Mouse (Mus musculus) yolk sac, embryonic 10.5 days (tissue): ENCODE measurements at regions not wholly inside any gene's neighbourhood (a gene's known extent, or its start where the extent isn't known, plus 50 kb on each side); places are given as distances from the start of the nearest gene placed in this dataset.
A peak's percentile ranks its signal among the peaks of the same experiment; 100 is the strongest.

ENCODE experiments used
- DNase-seq: peaks from one replicate; pipeline ENCODE4 v3.0.0-alpha.2; 2017; ENCODE audit warnings: low spot score

DNA sequence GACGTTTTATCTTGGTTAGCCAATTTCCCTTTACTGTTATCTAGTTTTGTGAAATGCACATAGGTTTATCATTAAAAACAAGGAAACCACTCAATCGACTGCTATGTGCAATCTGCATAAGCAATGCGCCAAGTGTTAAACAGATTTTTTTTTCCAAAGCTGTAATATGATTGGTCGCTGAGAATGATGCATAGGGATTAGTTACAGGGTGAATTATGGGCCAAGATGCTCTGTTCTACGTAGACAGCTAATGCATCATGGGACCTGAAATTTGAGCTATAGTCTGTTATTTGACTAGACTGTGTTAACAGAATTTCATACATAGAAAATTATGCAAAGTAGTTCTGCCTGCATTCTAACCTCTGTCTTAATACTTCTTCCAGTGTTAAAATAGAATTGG is 284.0 kb downstream of the Basp1 start:
- DNase-seq: no peak

DNA sequence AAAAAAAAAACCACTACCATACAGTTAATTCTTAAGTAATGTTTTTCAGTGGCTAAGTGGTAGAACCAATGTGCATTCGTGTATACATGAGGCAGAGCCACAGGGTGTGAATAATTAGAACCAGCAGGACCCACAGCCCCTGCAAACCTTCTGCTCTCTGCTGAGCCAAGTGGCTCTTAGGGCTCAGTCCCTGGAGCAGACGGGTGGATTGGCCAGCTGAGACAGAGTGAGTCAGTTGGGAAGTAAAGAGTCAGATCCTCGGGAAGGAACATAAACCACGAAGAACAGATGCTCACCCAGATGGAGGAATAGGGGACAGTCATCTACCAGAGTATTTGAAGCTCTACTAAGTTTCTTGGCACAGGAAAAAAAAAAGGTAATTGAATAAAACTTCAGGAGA is 293.1 kb downstream of the Basp1 start:
- DNase-seq: no peak

GRCm38 (mm10) chr15:25117980-25118379 is 295.6 kb downstream of the Basp1 start:
- peak; percentile 26 for DNase-seq

DNA sequence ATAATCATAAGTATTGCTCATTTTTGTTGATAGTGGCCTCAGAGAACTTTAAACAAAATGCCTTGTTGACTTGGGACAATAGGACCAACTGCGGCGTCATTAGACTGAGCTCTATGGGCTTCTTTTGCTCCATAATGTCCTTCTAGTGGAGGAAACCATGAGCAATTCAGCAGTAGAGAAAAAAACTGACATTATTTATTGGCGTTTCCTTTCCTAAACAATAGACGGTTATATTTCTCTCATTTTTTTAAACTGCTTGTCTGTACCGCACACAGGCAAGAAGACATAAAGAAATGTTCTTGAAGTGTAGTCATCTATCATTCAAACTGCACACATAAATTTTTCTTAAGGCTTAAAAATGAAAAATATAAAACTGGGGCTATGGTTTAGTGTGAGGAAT is 310.8 kb downstream of the Basp1 start:
- DNase-seq: no peak

DNA sequence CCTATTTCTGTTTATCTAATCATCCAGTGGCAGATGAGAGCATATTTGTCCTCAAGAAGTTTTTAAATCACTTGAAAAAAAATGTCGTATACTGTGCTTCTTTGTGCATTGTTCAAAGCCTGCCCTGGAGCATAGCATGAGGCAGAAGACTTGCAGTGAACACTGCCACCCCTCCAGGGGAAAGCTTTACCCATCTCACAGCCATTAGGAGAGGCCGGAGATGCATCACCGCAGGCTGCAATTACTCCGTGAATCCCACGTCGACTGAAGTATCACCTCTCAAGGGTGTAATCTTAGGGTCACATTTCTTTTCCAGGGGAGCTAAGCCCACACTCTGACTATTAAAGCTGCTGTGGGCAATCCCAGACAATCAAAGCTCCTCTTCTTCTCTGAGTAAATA is 319.8 kb downstream of the Basp1 start:
- no peak for DNase-seq

- no peak for DNase-seq
Observed at GRCm38 (mm10) chr15:25069701-25070100, 343.9 kb downstream of the Basp1 start.

DNA sequence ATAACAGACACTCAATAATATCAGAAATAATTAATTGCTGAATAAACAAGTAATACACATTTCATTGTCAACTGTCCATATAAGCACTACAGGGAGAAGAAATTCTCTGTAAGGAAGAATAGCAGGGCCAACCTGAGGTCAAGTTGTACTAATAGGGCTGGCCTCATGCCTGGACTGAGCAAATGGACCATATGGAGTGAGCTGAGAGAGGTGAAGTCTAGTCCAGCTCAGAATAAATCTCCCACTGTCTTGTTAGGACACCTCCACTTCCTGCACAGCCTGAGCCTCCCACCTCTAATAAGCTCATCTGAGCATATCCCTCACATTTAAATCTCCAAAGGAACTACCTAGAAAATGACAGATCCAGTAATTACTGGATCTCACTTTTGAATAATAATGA is 354.2 kb downstream of the Basp1 start:
- DNase-seq: no peak

DNA sequence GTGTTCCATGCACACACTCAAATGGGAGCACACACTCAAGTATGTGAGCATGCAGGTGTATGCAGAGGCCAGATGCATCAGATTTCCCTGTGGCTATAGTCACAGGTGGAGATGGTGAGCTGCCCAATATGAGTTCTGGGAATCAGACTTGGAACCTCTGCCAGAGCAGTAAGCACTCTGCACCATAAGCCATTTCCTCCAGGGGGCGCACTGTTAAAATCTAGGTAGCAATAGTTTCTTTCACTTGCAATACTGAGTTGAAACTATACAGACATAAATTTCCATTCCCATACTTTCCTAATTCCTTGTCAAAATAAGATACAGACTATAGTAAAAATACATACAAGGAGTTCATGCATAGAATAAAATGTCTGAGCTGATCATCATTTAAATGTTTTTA is 365.7 kb downstream of the Basp1 start:
- peak; percentile 21 for DNase-seq

- DNase-seq: no peak
Observed at GRCm38 (mm10) chr15:25046514-25047138, 366.9 kb downstream of the Basp1 start.

DNA sequence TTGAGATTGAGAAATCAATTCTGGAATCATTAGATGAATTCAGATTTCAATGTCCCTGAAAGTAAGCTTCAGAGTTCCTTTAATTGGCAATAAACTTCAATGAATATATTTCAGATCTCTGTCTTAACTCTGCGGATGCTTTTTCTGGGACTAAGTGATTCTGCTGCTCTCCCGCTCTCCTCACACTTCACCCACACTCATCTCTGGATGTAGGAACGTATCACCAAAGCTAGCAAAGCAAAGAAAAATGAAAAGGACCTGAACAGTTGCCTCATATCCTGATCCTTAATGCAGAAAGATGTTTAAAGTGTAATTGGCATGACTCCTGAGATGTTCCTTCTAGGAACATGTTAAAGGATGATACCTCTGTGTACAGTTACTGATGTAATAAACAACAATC is 377.3 kb downstream of the Basp1 start:
- DNase-seq: no peak

- DNase-seq: no peak
Observed at GRCm38 (mm10) chr15:25027865-25028264, 385.7 kb downstream of the Basp1 start.

GRCm38 (mm10) chr15:25026786-25027461 is 386.6 kb downstream of the Basp1 start:
- DNase-seq: no peak

GRCm38 (mm10) chr15:25026351-25026750 is 387.2 kb downstream of the Basp1 start:
- no peak for DNase-seq

GRCm38 (mm10) chr15:25020916-25021315 is 392.6 kb downstream of the Basp1 start:
- no peak for DNase-seq

DNA sequence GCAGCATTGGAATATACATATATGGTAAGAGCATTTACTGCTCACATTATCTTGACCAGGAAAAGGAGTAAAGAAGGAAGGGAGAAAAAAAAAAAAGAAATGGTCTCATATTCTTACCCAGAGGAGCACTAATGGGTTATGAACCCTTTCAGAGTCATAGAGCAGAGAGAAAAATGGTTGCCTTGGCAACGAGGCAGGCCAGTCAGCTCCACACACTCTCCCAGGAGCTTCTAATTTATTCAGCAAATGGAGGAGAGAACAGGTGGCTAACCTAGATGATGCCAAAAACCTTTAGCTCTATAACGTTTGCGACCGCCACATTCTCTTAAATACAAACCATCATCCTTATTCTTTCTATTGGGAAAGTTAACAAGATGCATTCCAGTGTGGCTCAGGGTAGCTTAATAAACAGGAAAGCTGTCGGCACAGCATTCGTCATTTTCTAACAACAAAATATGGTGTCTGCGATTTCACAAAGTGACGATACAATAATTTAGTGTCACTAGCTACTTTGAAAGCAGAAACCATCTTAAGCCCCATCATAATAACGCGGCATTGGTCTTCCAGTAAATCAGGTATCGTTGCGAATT is 394.1 kb downstream of the Basp1 start:
- DNase-seq: no peak

GRCm38 (mm10) chr15:25018937-25019336 is 394.6 kb downstream of the Basp1 start:
- DNase-seq: no peak

DNA sequence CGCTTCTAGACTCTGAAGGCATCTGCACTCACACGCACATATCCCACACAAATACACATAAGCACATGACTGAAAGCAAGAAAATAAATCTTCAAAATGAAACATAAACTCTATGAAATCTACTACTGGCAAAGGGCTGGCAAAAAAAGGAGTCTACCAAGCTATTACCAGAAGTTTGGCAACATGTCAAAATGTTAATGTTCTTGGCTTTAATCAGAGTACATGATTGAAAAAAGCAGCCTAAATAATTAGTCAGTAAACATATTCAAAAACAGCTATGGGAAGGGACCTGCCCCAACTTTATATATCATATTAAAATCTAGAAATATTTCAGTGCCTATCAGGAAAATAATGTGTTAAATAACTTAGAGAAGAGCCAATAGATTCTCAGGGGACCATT is 405.8 kb downstream of the Basp1 start:
- no peak for DNase-seq

- DNase-seq: no peak
Observed at GRCm38 (mm10) chr15:25000171-25000570, 413.4 kb downstream of the Basp1 start.

DNA sequence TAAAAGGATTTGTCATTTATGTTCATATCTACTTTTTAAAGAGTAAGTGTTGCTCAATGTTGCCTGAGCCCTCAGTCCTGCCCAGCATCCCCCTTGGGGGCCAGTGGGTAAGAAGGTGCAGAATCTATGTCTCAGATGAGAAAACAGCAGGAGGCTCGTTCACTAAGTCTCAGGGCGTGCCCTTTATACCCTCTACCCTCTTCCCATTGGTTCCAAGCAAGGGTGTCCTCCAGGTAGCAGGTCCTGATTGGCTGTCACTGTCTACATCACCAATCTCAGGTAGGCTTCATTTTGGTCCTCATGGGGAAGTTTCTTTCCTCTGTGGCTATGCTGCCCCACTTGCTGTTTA is 420.3 kb downstream of the Basp1 start:
- no peak for DNase-seq

DNA sequence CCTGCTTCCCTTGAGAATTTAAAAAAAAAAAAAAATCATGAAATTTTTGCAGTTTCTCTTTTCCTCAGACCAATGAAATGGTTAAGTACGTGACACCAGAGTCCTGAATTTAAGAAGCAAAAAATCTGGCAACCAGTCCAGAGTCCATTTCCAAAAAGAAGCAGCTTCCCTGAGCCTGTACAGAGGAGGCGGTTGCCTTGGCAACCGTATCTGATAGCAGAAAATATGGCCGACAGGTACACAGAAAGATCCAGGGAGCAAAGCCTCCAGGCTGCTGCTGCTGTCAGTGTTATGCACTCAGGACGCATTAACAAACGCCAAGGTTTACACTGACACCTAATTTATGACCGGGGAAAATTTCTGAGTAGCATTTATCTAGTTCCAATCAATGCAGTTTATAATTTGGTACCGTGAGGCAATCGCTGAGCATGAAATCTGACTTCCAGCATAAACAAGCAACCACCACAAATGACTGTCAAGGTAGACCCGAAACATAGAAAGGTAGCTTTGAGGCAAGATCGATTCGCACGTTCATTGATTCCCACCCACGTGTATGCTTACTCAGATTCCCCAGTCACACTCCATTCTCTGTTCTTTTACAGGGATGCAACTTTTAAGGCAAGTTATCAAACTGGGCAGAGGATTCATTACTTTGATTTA is 420.8 kb downstream of the Basp1 start:
- no peak for DNase-seq

GRCm38 (mm10) chr15:24990082-24990786 is 423.3 kb downstream of the Basp1 start:
- DNase-seq: no peak

- no peak for DNase-seq
Observed at GRCm38 (mm10) chr15:24980841-24981240, 432.7 kb downstream of the Basp1 start.

DNA sequence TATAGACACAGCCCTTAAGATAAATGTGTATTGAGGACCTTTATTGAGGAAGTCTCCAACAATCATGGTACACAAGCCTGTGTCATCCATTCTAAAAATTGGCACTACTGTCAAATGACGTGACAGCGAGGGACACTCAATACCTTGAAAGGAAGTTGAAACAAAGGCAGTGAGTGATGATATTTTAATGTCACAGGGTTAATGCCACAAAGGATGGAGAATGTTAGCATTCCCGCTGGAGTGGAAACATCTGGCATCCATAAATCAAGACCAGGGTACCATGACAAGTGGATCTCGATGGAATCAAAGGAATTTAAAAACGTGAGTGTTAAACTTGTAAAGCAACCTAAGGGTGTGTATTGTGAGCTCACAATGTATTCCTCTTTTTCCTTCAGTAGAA is 441.5 kb downstream of the Basp1 start:
- DNase-seq: peak; percentile 8
